Mouse (Mus musculus) midbrain, embryonic 10.5 days (tissue): ENCODE data around the gene Ece1. TPM values are rescaled to one million over a fixed set of nuclear protein-coding genes. Genes with fewer than 3 reads are reported as not detected.

Source experiments
- DNase-seq: peaks from one replicate; pipeline ENCODE4 v3.0.0-alpha.2; 2017; ENCODE audit warnings: low spot score
- H3K27ac ChIP-seq: fragments of 300-500 bp; sonication (generic); replicated peaks from 2 replicates; pipeline ENCODE4 v1.5.1; 2016; ENCODE audit warnings: mild to moderate bottlenecking
- H3K27me3 ChIP-seq: fragments of 300-500 bp; sonication (generic); 2 replicates; pipeline ENCODE4 v1.6.1; 2016; ENCODE audit warnings: low read depth, mild to moderate bottlenecking; ENCODE audit not compliant: poor library complexity, severe bottlenecking
- H3K36me3 ChIP-seq: fragments of 300-500 bp; sonication (generic); 2 replicates; pipeline ENCODE4 v1.6.1; 2016; ENCODE audit warnings: mild to moderate bottlenecking, moderate library complexity
- H3K4me1 ChIP-seq: fragments of 300-500 bp; sonication (generic); 2 replicates; pipeline ENCODE4 v1.6.1; 2016
- H3K4me3 ChIP-seq: fragments of 300-500 bp; sonication (generic); 2 replicates; pipeline ENCODE4 v1.5.1; 2016; ENCODE audit warnings: mild to moderate bottlenecking, moderate library complexity
- H3K9me3 ChIP-seq: fragments of 300-500 bp; sonication (generic); replicated peaks from 2 replicates; pipeline ENCODE4 v1.6.1; 2016; ENCODE audit warnings: mild to moderate bottlenecking
- WGBS: fragments of 180-500 bp; shearing (Covaris S2); methylation state at CpG from one replicate; pipeline ENCODE4 v1.1.7; 2016; 5-methylcytosine and 5-hydroxymethylcytosine counted together
- polyA plus RNA-seq: library from polyadenylated mRNA; unstranded; fragments of >200 nt; fragmentation: Nextera tagmentation; extraction: Ambion mirVana; gene quantifications from 2 replicates; pipeline ENCODE4 v1.2.1, GENCODE M21; 2016

Gene Ece1
- polyA plus RNA-seq, 1 experiment from 2014 or later, result 31.6 TPM

- WGBS, result 47% methylated on average over 9 of the region's 9 CpGs
- Histone ChIP-seq H3K27me3 (no peaks in the 10 kb centered on the region), H3K9me3 (no peaks in the 10 kb centered on the region), H3K4me1 (peaks cover 25% of the 10 kb centered on the region), H3K27ac (no peak overlapping the region), H3K36me3 (peaks cover 69% of the 10 kb centered on the region), H3K4me3 (no peak overlapping the region)
- no peak for DNase-seq
These were observed 80.9 kb downstream of the Ece1 start for GRCm38 (mm10) chr4:137942782-137943486.

- no peak overlapping the region for H3K4me3 ChIP-seq
- H3K4me1 ChIP-seq, result peaks cover 25% of the 10 kb centered on the region
- no peaks in the 10 kb centered on the region for H3K9me3 ChIP-seq
- WGBS, result 94% methylated on average over 10 of the region's 10 CpGs
- H3K27ac ChIP-seq, result no peak overlapping the region
- peaks cover 71% of the 10 kb centered on the region for H3K36me3 ChIP-seq
- H3K27me3 ChIP-seq, result no peaks in the 10 kb centered on the region
- DNase-seq, result no peak
These were observed 81.5 kb downstream of the Ece1 start for GRCm38 (mm10) chr4:137943540-137943939.

- Histone ChIP-seq H3K27ac (no peak overlapping the region), H3K4me3 (no peak overlapping the region), H3K9me3 (no peaks in the 10 kb centered on the region), H3K4me1 (peaks cover 20% of the 10 kb centered on the region), H3K36me3 (peaks cover 70% of the 10 kb centered on the region), H3K27me3 (no peaks in the 10 kb centered on the region)
- 73% methylated on average over 4 of the region's 4 CpGs for WGBS
- no peak for DNase-seq
These were observed 83.3 kb downstream of the Ece1 start for GRCm38 (mm10) chr4:137945376-137945775.

GRCm38 (mm10) chr4:137946419-137946818 lies 84.4 kb downstream of the Ece1 start:
- H3K4me3 ChIP-seq, result no peak overlapping the region
- no peak for DNase-seq
- H3K27me3 ChIP-seq, result no peaks in the 10 kb centered on the region
- 90% methylated on average over 11 of the region's 11 CpGs for WGBS
- peaks cover 67% of the 10 kb centered on the region for H3K36me3 ChIP-seq
- H3K9me3 ChIP-seq, result no peaks in the 10 kb centered on the region
- H3K27ac ChIP-seq, result no peak overlapping the region
- H3K4me1 ChIP-seq, result peaks cover 17% of the 10 kb centered on the region

GRCm38 (mm10) chr4:137952840-137953239 lies 90.8 kb downstream of the Ece1 start:
- Histone ChIP-seq H3K9me3 (no peaks in the 10 kb centered on the region), H3K4me1 (no peaks in the 10 kb centered on the region), H3K36me3 (peaks cover 69% of the 10 kb centered on the region), H3K27ac (no peak overlapping the region), H3K27me3 (no peaks in the 10 kb centered on the region), H3K4me3 (no peak overlapping the region)
- 34% methylated on average over 4 of the region's 4 CpGs for WGBS
- DNase-seq, result peak; percentile 74

- H3K36me3 ChIP-seq, result peaks cover 69% of the 10 kb centered on the region
- 88% methylated on average over 2 of the region's 2 CpGs for WGBS
These were observed 92.1 kb downstream of the Ece1 start for GRCm38 (mm10) chr4:137954184-137954583.

GRCm38 (mm10) chr4:137954926-137955396 lies 92.9 kb downstream of the Ece1 start:
- Histone ChIP-seq H3K27ac (no peak overlapping the region), H3K36me3 (peaks cover 69% of the 10 kb centered on the region), H3K27me3 (no peaks in the 10 kb centered on the region), H3K4me1 (no peaks in the 10 kb centered on the region), H3K4me3 (no peak overlapping the region), H3K9me3 (peaks cover 9% of the 10 kb centered on the region; the same call in 1 of the 2 replicates)
- DNase-seq, result no peak
- 91% methylated on average over 8 of the region's 8 CpGs for WGBS

More at GRCm38 (mm10) chr4:137954184-137954583, 92.1 kb downstream of the Ece1 start:
- Histone ChIP-seq H3K4me3 (no peak overlapping the region), H3K27me3 (no peaks in the 10 kb centered on the region), H3K4me1 (no peaks in the 10 kb centered on the region), H3K27ac (no peak overlapping the region), H3K9me3 (peaks cover 3% of the 10 kb centered on the region; the same call in 1 of the 2 replicates)
- DNase-seq, result no peak

- Histone ChIP-seq H3K27me3 (no peaks in the 10 kb centered on the region), H3K9me3 (peaks cover 9% of the 10 kb centered on the region; the same call in 1 of the 2 replicates), H3K36me3 (peaks cover 72% of the 10 kb centered on the region), H3K4me3 (no peak overlapping the region), H3K4me1 (no peaks in the 10 kb centered on the region), H3K27ac (no peak overlapping the region)
- no peak for DNase-seq
- 98% methylated on average over 15 of the region's 15 CpGs for WGBS
These were observed 94.2 kb downstream of the Ece1 start for GRCm38 (mm10) chr4:137956260-137956659.

GRCm38 (mm10) chr4:137959889-137960665 lies 98.0 kb downstream of the Ece1 start:
- no peaks in the 10 kb centered on the region for H3K27me3 ChIP-seq
- DNase-seq, result no peak
- no peaks in the 10 kb centered on the region for H3K4me1 ChIP-seq
- H3K4me3 ChIP-seq, result no peak overlapping the region
- H3K36me3 ChIP-seq, result peaks cover 89% of the 10 kb centered on the region
- 88% methylated on average over 13 of the region's 13 CpGs for WGBS
- no peak overlapping the region for H3K27ac ChIP-seq
- H3K9me3 ChIP-seq, result peaks cover 9% of the 10 kb centered on the region; the same call in 1 of the 2 replicates

GRCm38 (mm10) chr4:137960757-137961156 lies 98.7 kb downstream of the Ece1 start:
- 90% methylated on average over 11 of the region's 11 CpGs for WGBS
- Histone ChIP-seq H3K27me3 (no peaks in the 10 kb centered on the region), H3K27ac (no peak overlapping the region), H3K36me3 (peaks cover 91% of the 10 kb centered on the region), H3K4me3 (no peak overlapping the region), H3K9me3 (peaks cover 9% of the 10 kb centered on the region; the same call in 1 of the 2 replicates), H3K4me1 (no peaks in the 10 kb centered on the region)
- no peak for DNase-seq

- Histone ChIP-seq H3K4me1 (no peaks in the 10 kb centered on the region), H3K36me3 (peaks cover 74% of the 10 kb centered on the region)
These were observed 100.8 kb downstream of the Ece1 start for GRCm38 (mm10) chr4:137962643-137963350.

GRCm38 (mm10) chr4:137963431-137963830 lies 101.4 kb downstream of the Ece1 start:
- no peaks in the 10 kb centered on the region for H3K27me3 ChIP-seq
- H3K27ac ChIP-seq, result no peak overlapping the region
- H3K4me3 ChIP-seq, result no peak overlapping the region
- H3K4me1 ChIP-seq, result no peaks in the 10 kb centered on the region
- no peak for DNase-seq
- peaks cover 68% of the 10 kb centered on the region for H3K36me3 ChIP-seq
- WGBS, result 91% methylated on average over 6 of the region's 6 CpGs
- H3K9me3 ChIP-seq, result peaks cover 9% of the 10 kb centered on the region; the same call in 1 of the 2 replicates

More at GRCm38 (mm10) chr4:137962643-137963350, 100.8 kb downstream of the Ece1 start:
- Histone ChIP-seq H3K27ac (no peak overlapping the region), H3K4me3 (no peak overlapping the region), H3K9me3 (peaks cover 9% of the 10 kb centered on the region; the same call in 1 of the 2 replicates), H3K27me3 (no peaks in the 10 kb centered on the region)
- WGBS, result 97% methylated on average over 20 of the region's 20 CpGs
- DNase-seq, result no peak
